Mouse (Mus musculus) B cell, adult 2 months (primary cell): Measurements from ENCODE around the gene Abcb1a.

Source experiments
- DNase-seq, 2 experiments: peaks; one replicate each; pipeline ENCODE4 v3.0.0; 2022

The Abcb1a gene

DNA sequence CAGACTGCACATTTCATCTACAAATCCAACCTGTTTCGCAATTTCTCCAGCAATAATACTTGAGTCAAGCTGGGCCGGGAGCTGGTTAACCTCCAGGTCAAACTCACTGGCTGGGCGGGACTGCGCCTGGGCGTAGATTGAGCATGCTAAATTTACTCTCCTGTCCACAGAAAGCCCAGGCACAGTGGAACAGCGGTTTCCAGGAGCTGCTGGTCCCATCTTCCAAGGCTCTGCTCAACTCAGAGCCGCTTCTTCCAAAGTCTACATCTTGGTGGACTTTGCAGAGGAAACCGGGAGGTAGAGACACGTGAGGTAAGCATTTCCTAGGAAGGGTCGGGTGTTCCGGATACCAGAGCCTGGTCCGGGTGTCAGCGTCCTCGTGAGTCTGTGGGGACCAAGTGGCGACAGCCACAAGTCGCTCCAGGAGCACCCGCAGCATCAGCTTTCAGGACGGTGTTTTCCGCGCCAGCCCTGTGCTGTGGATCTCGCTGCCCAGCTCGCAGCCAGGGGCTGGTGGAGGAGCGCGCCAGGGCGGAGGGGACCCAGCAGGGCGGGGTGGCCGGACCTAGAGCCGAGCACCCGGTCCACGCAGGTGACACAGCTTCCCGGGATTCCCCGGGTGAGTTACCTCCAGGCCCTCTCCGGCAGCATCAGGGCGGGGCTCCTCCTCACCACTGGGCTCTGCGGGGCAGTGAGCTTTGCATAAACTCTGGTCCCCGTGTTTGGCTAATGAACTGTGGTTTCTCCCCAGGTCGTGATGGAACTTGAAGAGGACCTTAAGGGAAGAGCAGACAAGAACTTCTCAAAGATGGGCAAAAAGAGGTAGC is at the start of gene Abcb1a:
Gene Abcb1a, plus strand, starts transcription at position 167 of the 827 bp plus-strand sequence.
- DNase-seq = peak; percentile 64 to 66

DNA sequence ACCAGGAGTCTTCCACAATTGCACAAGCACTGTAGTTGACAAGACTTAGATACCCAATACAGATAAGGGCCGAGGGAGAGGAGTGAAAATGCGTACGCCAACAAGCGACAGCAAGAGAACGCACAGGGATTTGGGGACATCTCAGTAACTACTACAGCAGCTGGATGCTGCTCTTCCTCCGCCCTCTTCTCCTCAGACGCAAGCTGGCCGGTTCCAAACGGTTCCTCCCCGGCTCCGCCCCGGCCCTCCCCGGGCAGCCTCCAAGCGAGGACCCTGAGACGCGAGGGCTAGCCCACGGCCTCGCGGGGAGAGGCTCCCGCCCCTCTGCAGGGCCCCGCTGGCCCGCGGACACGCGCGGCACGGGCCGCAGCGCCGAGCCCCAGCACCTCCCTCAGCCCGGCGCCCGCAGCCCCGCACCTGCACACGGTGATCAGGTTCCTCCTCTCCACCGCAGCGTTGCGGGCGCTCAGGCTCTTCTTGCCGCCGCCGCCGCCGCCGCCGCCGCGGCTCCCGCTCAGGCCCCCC is 37.7 kb upstream of the Abcb1a start:
- peak; percentile 52 to 54 for DNase-seq

- DNase-seq = peak; percentile 91 to 93
Observed at GRCm38 (mm10) chr5:8622596-8623231, 37.2 kb upstream of the Abcb1a start, which contains the start of gene Rundc3b. Rundc3b (minus strand) TSS chr5:8622952.

DNA sequence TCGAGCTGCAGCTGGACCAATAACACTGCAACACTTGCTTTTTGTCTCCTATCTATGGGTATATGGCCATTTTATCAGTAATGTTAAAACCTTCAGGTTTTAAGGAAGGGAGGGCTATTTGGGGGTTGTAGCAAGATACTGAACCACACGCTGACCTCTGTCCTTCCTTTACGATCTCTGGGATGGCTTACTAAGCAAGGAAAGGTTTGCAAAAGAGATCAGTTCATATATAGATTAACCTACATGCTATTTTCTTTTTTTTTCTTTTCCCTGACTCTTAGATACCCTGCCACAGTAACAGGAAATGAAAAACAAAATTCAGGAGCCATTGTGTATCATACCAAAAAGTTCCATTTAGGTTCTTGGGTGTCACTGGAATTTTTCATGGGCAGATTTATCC is 27.0 kb upstream of the Abcb1a start:
- no peak for DNase-seq

DNA sequence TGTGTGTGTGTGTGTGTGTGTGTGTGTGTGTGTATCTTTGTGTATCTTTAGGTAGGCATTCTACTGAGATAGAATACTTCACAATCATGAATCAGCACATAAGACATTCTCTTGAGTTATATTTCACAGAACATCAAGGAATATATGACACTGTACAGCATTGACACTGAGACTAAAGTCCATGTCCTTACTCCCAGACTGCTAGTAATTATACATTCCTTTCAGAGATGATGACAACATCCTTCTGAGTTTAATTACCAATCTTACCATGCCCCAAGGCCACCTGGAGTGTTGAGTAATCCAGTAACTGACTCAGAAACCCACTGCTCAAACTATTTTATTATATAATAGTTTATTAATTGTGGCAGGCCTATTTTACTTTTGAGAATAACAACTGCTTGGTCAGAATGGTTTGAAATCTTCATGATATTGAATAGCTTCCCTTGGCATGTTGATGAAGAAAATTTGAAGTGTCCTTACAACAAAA is 25.3 kb upstream of the Abcb1a start:
- DNase-seq = no peak

DNA sequence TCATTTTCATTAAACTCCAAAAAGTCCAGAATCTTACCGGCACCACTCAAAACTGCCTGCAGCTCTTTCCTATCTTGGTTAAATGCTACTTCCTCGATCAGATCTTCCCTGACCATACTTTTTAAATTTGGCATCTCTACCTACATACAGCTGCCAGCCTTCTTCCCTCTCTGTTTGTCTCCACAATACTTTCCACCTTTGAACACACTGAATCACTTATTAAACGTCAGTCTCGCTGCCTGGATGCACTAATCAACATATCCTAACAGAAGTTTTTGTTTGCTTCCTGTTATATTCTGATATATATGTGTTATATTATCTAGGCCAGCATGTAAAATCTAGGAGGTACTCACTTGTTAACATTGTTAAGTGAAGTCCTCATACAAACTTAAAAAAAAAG is 11.6 kb upstream of the Abcb1a start:
- DNase-seq = no peak

GRCm38 (mm10) chr5:8648774-8649173 is 11.1 kb upstream of the Abcb1a start:
- no peak for DNase-seq

DNA sequence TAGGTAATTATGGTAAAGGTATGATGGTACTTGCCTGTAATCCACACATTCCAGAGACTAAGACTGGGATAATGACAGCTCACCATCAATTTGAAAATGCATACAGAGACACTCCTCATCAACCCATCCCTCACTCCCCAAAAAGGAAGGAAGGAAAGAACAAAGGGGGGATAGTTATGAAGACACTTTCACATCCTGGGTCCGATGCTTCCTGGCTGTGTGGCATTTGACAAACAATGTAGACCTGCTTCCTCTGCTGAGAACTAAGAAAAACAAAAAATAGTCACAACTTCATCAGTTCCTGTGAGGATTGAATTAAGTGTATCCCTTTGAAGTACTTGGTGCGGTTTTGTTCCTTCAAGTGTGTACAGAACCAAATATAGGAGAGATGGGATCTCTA is 7.8 kb upstream of the Abcb1a start:
- DNase-seq = no peak

GRCm38 (mm10) chr5:8660738-8661151 is 868 bp downstream of the Abcb1a start:
- no peak for DNase-seq

DNA sequence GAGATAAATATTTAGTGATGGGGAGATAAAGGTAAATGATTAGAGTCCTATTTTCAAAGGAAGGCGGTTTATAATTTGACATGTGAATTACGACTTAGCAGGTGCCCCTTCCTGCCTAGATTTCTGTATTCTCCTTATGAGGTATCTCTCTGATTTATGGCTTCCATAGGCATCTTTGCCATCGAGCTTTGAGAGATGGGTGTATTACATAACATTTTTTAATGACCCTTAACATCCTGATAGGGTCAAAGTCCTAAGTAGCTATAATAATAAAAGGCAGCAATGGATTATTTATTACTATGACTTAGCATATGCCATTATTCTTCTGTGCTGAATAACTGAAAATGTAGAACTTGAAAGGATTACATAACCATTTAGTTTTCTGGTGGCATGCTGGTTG is 4.8 kb downstream of the Abcb1a start:
- DNase-seq = no peak

GRCm38 (mm10) chr5:8667758-8668474 is 8.0 kb downstream of the Abcb1a start:
- DNase-seq = no peak

- no peak for DNase-seq
Observed at GRCm38 (mm10) chr5:8669606-8670005, 9.7 kb downstream of the Abcb1a start.

- peak; percentile 36 to 46 for DNase-seq
Observed at GRCm38 (mm10) chr5:8675262-8675951, 15.5 kb downstream of the Abcb1a start.

- no peak for DNase-seq
Observed at GRCm38 (mm10) chr5:8675952-8676262, 16.0 kb downstream of the Abcb1a start.

DNA sequence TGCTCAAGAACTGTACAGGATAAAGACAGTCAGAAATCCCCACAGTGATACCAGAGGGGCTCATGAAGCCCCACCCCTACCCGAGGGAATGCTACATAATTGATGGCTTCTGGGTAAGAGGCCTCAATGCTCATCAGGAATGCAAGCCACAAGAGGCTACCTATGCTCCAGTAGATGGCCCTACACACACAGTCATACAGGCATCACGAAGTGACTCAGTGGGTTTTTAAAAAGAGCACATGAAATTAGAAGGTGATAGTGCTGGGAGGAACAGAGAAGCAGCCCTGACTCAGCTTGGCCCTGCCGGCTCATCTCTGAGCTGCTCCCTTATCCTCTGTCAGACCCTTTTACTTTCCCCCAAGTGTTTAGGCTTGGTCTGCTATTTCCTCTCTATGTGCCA is 21.3 kb downstream of the Abcb1a start:
- DNase-seq = no peak

DNA sequence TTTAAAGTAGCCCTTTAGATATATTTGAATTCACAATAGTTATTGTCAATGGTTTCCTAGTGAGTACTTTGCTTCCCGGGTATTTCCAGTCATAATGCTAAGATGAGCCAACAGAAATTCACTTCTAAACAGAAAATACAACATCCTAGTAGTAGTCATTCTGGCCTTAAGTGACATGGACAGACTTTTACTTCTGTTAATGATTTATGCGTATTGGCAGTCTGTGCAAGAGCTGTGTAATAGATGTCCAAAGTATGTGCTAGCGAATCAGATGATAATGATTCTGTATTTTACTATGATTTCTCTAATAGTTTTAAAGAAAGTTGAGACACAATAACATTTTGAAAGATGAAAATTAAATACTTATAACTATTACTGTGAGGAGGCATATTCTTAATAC is 23.8 kb downstream of the Abcb1a start:
- DNase-seq = no peak

DNA sequence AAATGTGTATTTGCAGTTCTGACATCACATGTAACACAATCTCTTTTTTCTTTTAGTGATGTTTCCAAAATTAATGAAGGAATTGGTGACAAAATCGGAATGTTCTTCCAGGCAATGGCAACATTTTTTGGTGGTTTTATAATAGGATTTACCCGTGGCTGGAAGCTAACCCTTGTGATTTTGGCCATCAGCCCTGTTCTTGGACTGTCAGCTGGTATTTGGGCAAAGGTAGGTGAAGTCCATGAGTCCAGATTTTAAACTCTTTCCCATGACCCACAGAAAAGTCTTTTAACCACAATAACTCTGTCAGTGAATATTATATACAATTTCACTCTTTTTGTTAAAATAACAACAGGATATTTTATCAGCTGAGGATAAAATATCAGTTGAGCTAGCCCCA is 26.2 kb downstream of the Abcb1a start:
- no peak for DNase-seq

DNA sequence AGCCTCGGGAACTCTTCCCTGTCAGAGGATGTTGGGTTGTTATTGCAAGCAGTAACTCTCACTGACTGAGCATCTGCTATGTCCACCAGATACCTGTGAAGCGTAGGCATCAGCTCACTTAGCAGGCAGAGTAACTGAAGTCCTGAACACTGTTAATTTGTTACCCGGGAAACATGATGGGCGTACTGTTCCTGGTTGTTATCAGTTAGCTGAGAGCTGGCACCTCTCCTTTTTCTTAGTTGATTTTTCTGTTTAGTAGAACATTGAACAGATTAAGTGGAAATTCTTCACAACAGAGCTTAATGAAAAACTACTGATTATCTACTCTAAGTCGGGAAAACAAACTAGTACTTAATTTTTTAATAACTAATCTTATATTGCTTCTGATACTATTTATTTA is 27.7 kb downstream of the Abcb1a start:
- DNase-seq = no peak

GRCm38 (mm10) chr5:8716061-8716460 is 56.2 kb downstream of the Abcb1a start:
- no peak for DNase-seq

DNA sequence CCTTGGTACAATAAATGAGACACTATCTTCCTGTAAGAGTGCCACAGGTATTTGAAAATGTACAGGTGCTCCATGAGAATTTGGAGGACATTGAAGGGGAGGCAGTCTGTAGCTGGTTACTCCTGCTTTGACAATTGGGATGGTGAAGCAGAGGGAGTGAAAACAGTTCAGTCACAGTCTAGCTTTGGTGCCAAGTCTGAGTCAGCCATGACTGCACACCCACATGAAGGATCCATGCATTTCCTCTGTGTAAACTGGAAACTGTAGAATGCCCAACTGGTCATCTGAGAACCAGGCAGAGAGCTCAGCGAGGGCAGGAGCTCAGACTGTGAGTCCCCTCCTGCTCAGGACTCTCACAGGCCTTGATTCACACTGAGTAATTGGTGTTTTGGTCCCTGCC is 59.7 kb downstream of the Abcb1a start:
- no peak for DNase-seq

- no peak for DNase-seq
Observed at GRCm38 (mm10) chr5:8722224-8722623, 62.3 kb downstream of the Abcb1a start.

DNA sequence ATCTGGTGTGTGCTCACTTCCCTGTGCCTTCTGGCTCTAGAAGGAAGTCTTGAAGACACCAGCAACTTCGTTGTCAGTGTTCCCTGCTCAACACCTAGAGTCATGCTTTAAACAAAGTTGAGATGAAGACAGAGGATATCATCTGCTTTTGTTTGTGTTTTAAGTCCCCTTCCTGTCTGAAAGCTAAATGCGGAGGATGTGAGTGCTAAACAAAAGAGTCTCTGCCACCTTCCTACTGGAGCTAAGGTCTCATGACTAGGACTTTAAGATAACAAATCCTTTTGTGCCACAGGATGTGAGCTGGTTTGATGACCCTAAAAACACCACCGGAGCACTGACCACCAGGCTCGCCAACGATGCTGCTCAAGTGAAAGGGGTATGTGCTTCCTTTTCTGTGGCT is 63.0 kb downstream of the Abcb1a start:
- DNase-seq = no peak

DNA sequence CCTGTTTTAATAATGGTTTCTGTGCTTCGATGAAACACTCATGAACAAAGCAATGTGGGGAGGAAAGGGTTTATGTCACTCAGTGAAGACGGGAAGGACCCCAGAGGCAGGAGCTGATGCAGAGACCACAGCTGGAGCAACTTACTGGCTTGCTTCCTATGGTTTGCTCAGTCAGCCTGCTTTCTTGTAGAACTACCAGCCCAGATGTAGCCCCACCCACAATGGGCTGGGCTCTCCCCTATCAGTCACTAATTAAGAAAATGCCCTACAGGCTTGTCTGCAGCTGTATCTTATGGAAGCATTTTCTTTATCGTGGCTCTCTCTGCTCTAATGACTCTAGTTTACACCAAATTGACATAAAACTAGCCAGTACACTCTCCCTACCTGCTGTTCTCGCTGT is 67.9 kb downstream of the Abcb1a start:
- no peak for DNase-seq
